Mouse (Mus musculus) neural tube, embryonic 15.5 days (tissue): Measurements from ENCODE around the gene Hspb9. TPM values are rescaled to one million over a fixed set of nuclear protein-coding genes. Genes with fewer than 3 reads are reported as not detected.

Experiments used
- ATAC-seq: fragments of 200-750 bp; cut with Nextera tagmentation; 2 replicates; pipeline ENCODE4 v1.8.0; 2017; ENCODE audit warnings: mild to moderate bottlenecking, moderate TSS enrichment, moderate library complexity; ENCODE audit not compliant: low FRiP score
- H3K27ac ChIP-seq: fragments of 300-500 bp; sonication (generic); replicated peaks from 2 replicates; pipeline ENCODE4 v1.5.1; 2015; ENCODE audit warnings: mild to moderate bottlenecking, inconsistent platforms
- H3K27me3 ChIP-seq: fragments of 300-500 bp; sonication (generic); replicated peaks from 2 replicates; pipeline ENCODE4 v1.6.1; 2015; ENCODE audit warnings: inconsistent platforms
- H3K36me3 ChIP-seq: fragments of 300-500 bp; sonication (generic); 2 replicates; pipeline ENCODE4 v1.6.1; 2015; ENCODE audit warnings: inconsistent platforms
- H3K4me1 ChIP-seq: fragments of 300-500 bp; sonication (generic); 2 replicates; pipeline ENCODE4 v1.6.1; 2015; ENCODE audit warnings: inconsistent platforms
- H3K4me2 ChIP-seq: fragments of 300-500 bp; sonication (generic); 2 replicates; pipeline ENCODE4 v1.6.1; 2015; ENCODE audit warnings: inconsistent platforms, mild to moderate bottlenecking, moderate library complexity
- H3K4me3 ChIP-seq: fragments of 300-500 bp; sonication (generic); replicated peaks from 2 replicates; pipeline ENCODE4 v1.5.1; 2015; ENCODE audit warnings: mild to moderate bottlenecking, inconsistent platforms
- H3K9ac ChIP-seq: fragments of 300-500 bp; sonication (generic); replicated peaks from 2 replicates; pipeline ENCODE4 v1.6.1; 2015; ENCODE audit warnings: mild to moderate bottlenecking, inconsistent platforms
- H3K9me3 ChIP-seq: fragments of 300-500 bp; sonication (generic); replicated peaks from 2 replicates; pipeline ENCODE4 v1.6.1; 2016; ENCODE audit warnings: inconsistent platforms
- WGBS: fragments of 180-500 bp; shearing (Covaris S2); methylation state at CpG from one replicate; pipeline ENCODE4 v1.1.7; 2015; ENCODE audit warnings: mixed read lengths; 5-methylcytosine and 5-hydroxymethylcytosine counted together
- polyA plus RNA-seq: library from polyadenylated mRNA; unstranded; fragments of >200 nt; fragmentation: Nextera tagmentation; extraction: Ambion mirVana; gene quantifications from 2 replicates; pipeline ENCODE4 v1.2.1, GENCODE M21; 2015

Hspb9 gene
- polyA plus RNA-seq, 1 experiment from 2014 or later: not detected

- Histone ChIP-seq H3K4me3 (no peak overlapping the region; the same call in 1 of the 2 replicates), H3K4me2 (peak overlapping the region; percentile 89)
- 83% methylated on average over 14 of the region's 14 CpGs for WGBS
Measured at GRCm38 (mm10) chr11:100735954-100736745, 22.5 kb downstream of the Hspb9 start.

DNA sequence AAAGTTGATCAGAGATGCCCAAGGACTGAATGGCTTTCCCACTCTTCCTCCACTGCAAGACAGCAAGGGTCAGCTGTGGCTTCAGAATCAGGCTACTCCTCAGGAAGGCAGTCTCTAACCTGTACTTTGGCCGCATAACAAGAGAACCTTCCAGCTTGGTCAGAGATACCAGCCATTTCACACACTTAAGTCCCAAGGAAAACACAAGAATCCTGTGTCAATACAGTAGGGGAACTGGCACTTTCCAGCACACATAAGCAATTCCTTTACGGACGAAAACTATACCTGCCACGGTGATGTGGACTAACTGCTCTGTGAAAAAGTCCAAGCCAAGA lies 23.1 kb downstream of the Hspb9 start:
- ATAC-seq: no peak
- Histone ChIP-seq H3K27me3 (no peaks in the 10 kb centered on the region), H3K36me3 (peaks cover 14% of the 10 kb centered on the region), H3K9me3 (no peaks in the 10 kb centered on the region), H3K4me2 (peak overlapping the region; percentile 89), H3K4me1 (peaks cover 29% of the 10 kb centered on the region), H3K9ac (0 out of 2 replicates have a peak overlapping the region, but pooled peaks have one; percentile 90), H3K4me3 (peak overlapping the region; percentile 77), H3K27ac (no peak overlapping the region)
- WGBS: 82% methylated on average over 4 of the region's 4 CpGs

More at GRCm38 (mm10) chr11:100735954-100736745, 22.5 kb downstream of the Hspb9 start:
- Histone ChIP-seq H3K36me3 (peaks cover 8% of the 10 kb centered on the region), H3K27me3 (no peaks in the 10 kb centered on the region), H3K9ac (0 out of 2 replicates have a peak overlapping the region, but pooled peaks have one; percentile 90), H3K9me3 (no peaks in the 10 kb centered on the region), H3K4me1 (peaks cover 29% of the 10 kb centered on the region), H3K27ac (no peak overlapping the region)
- ATAC-seq: no peak

DNA sequence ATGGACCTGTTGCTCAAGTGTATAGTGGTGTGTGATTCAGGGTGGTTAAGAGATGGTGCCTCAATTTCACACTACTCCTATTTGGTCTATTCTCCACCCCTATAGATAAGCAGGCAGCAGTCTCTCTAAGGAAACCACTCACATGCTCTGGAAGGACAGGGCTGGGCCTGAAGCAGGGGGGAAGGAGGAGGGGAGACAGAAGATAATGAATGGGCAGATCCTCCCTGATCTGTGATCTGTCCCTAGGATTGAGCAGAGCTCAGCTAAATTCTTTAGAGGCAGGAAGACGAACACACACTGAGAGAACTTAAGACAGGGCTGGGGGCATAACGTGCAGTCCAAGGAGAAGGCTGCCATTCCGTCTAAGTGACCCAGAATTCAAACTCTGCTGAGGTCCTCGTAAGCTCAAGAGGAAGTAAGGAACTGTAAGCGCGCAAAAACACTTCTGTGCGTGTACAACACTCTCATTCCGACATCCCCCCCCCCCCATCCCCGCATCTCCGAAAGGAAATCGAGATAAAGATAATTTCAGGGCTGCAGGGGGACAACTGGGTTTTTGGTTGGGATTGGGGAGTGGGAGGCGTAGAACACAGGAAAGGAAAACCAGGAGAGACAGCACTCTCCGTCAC lies 23.6 kb downstream of the Hspb9 start:
- Histone ChIP-seq H3K9ac (peak overlapping the region; percentile 90), H3K27ac (peak overlapping the region; percentile 71; the same call in 1 of the 2 replicates), H3K4me1 (peaks cover 29% of the 10 kb centered on the region), H3K27me3 (no peaks in the 10 kb centered on the region), H3K9me3 (no peaks in the 10 kb centered on the region), H3K36me3 (peaks cover 17% of the 10 kb centered on the region), H3K4me2 (peak overlapping the region; percentile 89), H3K4me3 (peak overlapping the region; percentile 77)
- ATAC-seq: no peak
- WGBS: 3% methylated on average over 13 of the region's 13 CpGs

- Histone ChIP-seq H3K27ac (peak within 1 kb of the TSS; percentile 85), H3K9ac (peak within 1 kb of the TSS; percentile 90), H3K4me2 (peak within 1 kb of the TSS; percentile 89), H3K4me1 (peaks cover 29% of the 10 kb centered on the region), H3K4me3 (peak within 1 kb of the TSS; percentile 77), H3K9me3 (no peaks in the 10 kb centered on the region), H3K36me3 (peaks cover 12% of the 10 kb centered on the region), H3K27me3 (no peaks in the 10 kb centered on the region)
- ATAC-seq: peak; percentile 98
- under 1% methylated on average over 35 of the region's 39 CpGs for WGBS
Measured at GRCm38 (mm10) chr11:100738066-100738604, 24.5 kb downstream of the Hspb9 start, which contains the start of gene Rab5c. Gene Rab5c (minus strand): TSS chr11:100738215.

GRCm38 (mm10) chr11:100738749-100739148 lies 25.1 kb downstream of the Hspb9 start:
- Histone ChIP-seq H3K27ac (peak overlapping the region; percentile 85), H3K4me3 (peak overlapping the region; percentile 77), H3K4me2 (peak overlapping the region; percentile 62), H3K9ac (peak overlapping the region; percentile 49; the same call in 1 of the 2 replicates), H3K27me3 (no peaks in the 10 kb centered on the region), H3K9me3 (no peaks in the 10 kb centered on the region), H3K4me1 (peaks cover 29% of the 10 kb centered on the region), H3K36me3 (peaks cover 10% of the 10 kb centered on the region)
- WGBS: 14% methylated on average over 5 of the region's 5 CpGs
- ATAC-seq: no peak

DNA sequence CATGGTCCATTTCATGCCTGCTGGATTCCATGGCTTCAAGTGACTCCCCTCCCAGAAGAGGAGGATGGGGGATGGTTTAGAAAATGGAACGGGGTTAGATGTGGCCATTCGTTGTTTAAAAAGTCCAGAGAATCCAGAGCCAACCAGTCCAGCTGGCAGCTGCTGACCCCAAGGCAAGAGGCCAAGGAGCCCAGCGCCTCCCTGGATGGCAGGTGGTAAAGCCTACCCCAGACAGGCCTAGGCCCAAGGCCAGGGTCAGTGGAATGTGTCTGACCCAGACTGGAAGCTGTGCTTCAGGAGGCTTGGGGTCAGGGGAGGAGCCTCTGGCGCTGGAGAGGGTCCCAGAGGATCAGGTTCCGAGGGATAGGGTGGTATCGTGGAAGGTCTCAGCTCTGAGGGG lies 27.7 kb downstream of the Hspb9 start:
- H3K36me3 ChIP-seq: peaks cover 13% of the 10 kb centered on the region
- WGBS: 75% methylated on average over 6 of the region's 6 CpGs

DNA sequence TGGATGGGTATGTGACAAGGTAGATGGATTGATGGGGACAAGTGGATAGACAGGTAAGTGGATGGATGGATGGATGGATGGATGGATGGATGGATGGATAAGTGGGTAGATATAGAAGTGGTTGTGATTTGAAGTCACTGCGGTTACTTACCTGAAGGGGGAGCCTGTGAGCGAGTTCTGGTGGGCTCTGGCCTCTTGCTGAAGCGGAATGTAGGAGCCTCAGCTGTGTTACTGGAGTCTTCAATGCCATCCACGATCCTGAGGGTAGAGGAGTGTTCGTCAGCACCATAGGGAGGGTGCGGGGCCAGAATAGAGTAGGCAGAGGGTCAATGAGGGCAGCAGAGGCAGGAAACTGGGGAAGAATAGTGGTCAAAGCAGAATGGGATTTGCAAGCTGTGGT lies 31.4 kb downstream of the Hspb9 start:
- Histone ChIP-seq H3K36me3 (peaks cover 20% of the 10 kb centered on the region), H3K4me1 (no peaks in the 10 kb centered on the region), H3K9ac (no peak overlapping the region), H3K27ac (no peak overlapping the region), H3K27me3 (0 out of 2 replicates have a peak, but pooled peaks cover 6% of the 10 kb centered on the region), H3K4me3 (no peak overlapping the region), H3K9me3 (no peaks in the 10 kb centered on the region), H3K4me2 (no peak overlapping the region)
- ATAC-seq: 0 out of 2 replicates have a peak, but pooled peaks have one; percentile 40
- WGBS: 12% methylated on average over 6 of the region's 6 CpGs

More for the DNA sequence above, 27.7 kb downstream of the Hspb9 start:
- Histone ChIP-seq H3K4me3 (no peak overlapping the region), H3K27ac (no peak overlapping the region), H3K4me1 (peaks cover 17% of the 10 kb centered on the region), H3K27me3 (no peaks in the 10 kb centered on the region), H3K9ac (no peak overlapping the region), H3K4me2 (no peak overlapping the region), H3K9me3 (no peaks in the 10 kb centered on the region)
- no peak for ATAC-seq

DNA sequence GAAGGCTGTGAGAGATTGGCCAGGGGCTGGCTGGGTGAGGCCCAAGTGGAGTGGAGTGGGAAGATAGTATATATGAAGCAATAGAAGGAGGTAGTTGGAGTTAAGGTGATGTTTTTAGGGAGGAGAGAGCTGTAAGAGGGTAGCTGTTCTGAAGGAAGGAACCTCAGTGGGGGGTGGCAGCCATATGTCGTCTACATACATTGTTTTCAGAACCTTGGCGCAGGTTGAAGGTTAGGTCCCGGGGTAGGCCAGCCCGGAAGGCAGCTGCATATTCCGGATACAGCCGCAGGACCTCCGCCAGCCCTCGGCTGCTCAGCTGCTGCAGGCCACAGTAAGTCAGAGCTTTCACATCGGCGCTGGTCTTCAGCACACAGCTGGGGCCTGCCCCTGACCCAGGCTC lies 32.9 kb downstream of the Hspb9 start:
- Histone ChIP-seq H3K4me1 (no peaks in the 10 kb centered on the region), H3K27me3 (0 out of 2 replicates have a peak, but pooled peaks cover 10% of the 10 kb centered on the region), H3K27ac (no peak overlapping the region), H3K9me3 (no peaks in the 10 kb centered on the region), H3K4me3 (no peak overlapping the region), H3K9ac (no peak overlapping the region), H3K36me3 (peaks cover 27% of the 10 kb centered on the region), H3K4me2 (no peak overlapping the region)
- no peak for ATAC-seq
- 87% methylated on average over 10 of the region's 10 CpGs for WGBS

DNA sequence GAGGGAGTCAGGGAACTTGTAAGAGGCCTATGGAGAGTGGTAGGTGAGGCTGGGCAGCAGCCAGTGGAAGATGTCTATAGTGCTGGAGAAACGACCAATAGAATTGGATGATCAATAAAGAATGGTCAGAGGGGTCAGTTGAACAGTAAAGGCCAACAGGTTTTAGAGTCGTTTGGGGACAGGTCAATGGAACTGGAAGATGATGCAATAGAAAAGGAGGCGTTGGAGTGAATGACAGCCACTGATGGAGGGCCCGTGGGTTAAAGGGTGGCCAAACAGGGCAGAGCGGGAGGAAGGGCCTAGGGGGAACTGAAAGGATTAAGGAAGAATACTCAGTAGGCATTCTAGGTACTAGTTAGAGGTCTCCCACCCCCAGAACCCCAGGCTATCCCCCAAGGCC lies 33.5 kb downstream of the Hspb9 start:
- Histone ChIP-seq H3K4me2 (no peak overlapping the region), H3K36me3 (peaks cover 29% of the 10 kb centered on the region)
- no peak for ATAC-seq

DNA sequence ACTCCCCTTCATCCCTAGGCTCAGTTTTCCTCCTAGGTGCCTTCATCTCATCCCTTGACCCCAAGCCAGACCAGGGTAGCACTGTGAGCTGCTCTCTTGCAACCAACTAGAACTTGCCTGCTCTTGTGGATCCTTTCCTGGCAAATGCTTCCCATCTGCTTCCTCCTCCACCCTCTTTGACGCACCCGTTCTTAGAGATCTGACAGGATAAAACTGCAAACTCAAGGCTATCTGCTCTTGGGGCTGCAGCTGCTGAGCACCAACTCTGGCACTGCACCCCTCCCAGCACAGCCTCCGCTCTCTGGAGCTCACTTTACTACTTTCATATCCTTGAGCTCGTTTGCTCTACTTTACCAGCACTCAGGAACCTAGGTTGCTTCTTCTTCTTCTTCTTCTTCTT lies 35.0 kb downstream of the Hspb9 start:
- Histone ChIP-seq H3K4me3 (no peak overlapping the region), H3K36me3 (peaks cover 32% of the 10 kb centered on the region), H3K4me1 (0 out of 2 replicates have a peak, but pooled peaks cover 2% of the 10 kb centered on the region), H3K27ac (no peak overlapping the region), H3K27me3 (0 out of 2 replicates have a peak, but pooled peaks cover 10% of the 10 kb centered on the region), H3K4me2 (no peak overlapping the region), H3K9me3 (no peaks in the 10 kb centered on the region), H3K9ac (no peak overlapping the region)
- WGBS: 79% methylated on average over 4 of the region's 4 CpGs
- ATAC-seq: no peak

More for the DNA sequence above, 33.5 kb downstream of the Hspb9 start:
- Histone ChIP-seq H3K4me1 (0 out of 2 replicates have a peak, but pooled peaks cover under 1% of the 10 kb centered on the region), H3K9me3 (no peaks in the 10 kb centered on the region), H3K9ac (no peak overlapping the region), H3K4me3 (no peak overlapping the region), H3K27ac (no peak overlapping the region), H3K27me3 (0 out of 2 replicates have a peak, but pooled peaks cover 10% of the 10 kb centered on the region)
- WGBS: 69% methylated on average over 5 of the region's 5 CpGs

DNA sequence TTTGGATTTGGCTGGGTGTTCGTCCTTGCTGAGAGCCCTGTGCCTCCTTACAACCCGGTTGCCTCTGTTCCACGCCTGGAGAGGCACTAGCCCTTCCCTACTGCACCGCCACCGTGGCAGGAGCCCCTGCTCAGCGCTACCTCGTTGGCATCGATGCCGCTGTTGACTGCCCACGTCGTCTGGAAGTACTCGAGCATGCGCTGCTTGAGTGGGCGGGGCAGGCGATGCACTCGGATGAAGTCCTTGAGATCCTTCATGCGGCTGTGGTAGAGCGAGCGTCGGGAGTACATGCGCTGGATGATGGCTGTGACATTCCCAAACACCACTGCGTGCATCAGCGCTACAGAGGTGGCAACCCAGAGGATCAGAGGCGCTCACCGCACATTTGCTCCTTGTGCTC lies 35.8 kb downstream of the Hspb9 start:
- Histone ChIP-seq H3K36me3 (peaks cover 35% of the 10 kb centered on the region), H3K4me1 (0 out of 2 replicates have a peak, but pooled peaks cover 2% of the 10 kb centered on the region), H3K27ac (no peak overlapping the region), H3K4me3 (no peak overlapping the region), H3K9ac (no peak overlapping the region), H3K9me3 (no peaks in the 10 kb centered on the region), H3K27me3 (0 out of 2 replicates have a peak, but pooled peaks cover 10% of the 10 kb centered on the region), H3K4me2 (no peak overlapping the region)
- WGBS: 55% methylated on average over 25 of the region's 25 CpGs
- ATAC-seq: no peak
